Mouse (Mus musculus): ENCODE measurements at regions not wholly inside any gene's neighbourhood (a gene's known extent, or its start where the extent isn't known, plus 50 kb on each side); places are given as distances from the start of the nearest gene placed in this dataset.

DNA sequence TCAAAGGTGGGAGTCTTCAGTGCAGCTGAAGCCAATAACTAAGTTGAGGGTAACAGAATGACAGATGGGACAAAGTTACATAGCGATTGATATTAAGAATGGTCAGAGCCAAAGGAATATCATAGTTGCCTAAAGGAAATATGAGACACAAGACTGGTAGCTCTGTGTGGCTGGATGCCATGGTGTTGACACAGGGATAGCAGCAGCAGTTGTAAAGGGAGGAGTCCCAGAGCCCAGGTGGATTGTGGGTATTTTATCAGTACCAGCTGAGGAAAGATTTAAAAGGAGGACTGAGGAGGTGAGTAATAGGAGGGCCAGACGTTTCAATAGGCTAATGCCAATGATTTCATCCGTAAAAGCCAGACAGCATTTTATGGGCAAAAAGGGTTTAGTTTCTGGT, 59.4 kb upstream of the Pde3a start:
- TF ChIP-seq POLR2A (IDR thresholded peaks at IDR 0.05; ENCODE audit: borderline replicate concordance, extremely low read depth, insufficient read depth, insufficient read length, poor library complexity, severe bottlenecking) (no peak), CTCF (IDR thresholded peaks at IDR 0.05; ENCODE audit: borderline replicate concordance, extremely low read depth, insufficient read depth, insufficient read length) (no peak)
